Mouse (Mus musculus): ENCODE results near the gene Agtpbp1.

The Agtpbp1 gene

DNA sequence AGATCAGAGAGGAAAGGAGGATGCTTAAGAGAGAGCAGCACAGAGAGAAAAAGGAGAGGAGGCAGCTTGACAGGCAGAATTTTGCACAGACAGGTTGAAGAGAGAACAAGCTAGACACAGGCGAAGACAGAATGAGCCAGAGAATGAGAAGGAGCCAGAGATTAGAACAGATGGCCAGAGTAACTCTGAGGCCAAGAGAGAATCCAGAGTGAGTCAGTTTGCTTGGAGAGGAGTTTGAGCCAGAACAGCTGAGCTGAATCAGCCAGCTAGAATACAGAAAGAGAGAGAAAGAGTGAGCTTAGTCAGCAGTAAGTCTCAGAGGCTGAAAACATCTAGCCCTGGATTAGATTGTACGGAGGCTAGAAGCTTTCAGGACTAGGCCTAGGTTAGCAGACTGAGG lies 12.5 kb downstream of the Agtpbp1 start:
- in situ Hi-C loops (cut with MboI, MseI) = no loop called here

DNA sequence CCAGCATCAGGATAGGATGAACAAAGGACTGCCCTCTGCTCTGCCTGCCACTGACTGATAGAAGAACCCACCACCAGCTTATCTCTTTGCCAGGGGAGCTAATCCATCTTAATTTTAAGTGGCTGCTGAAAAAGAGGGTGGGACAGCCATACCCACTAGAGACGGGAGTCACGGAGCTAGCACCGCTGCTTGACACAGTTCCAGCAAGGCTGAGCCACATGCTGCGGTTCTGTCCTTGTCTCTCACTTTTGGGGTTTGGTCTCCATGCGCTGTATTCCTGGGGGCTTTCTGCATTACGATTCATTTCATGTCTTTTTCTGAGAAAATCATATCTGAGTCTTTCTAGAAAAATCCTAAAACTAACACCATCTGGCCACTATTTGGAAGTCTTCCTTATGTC lies 13.9 kb downstream of the Agtpbp1 start:
- in situ Hi-C loops (cut with MboI, MseI) = no loop called here

DNA sequence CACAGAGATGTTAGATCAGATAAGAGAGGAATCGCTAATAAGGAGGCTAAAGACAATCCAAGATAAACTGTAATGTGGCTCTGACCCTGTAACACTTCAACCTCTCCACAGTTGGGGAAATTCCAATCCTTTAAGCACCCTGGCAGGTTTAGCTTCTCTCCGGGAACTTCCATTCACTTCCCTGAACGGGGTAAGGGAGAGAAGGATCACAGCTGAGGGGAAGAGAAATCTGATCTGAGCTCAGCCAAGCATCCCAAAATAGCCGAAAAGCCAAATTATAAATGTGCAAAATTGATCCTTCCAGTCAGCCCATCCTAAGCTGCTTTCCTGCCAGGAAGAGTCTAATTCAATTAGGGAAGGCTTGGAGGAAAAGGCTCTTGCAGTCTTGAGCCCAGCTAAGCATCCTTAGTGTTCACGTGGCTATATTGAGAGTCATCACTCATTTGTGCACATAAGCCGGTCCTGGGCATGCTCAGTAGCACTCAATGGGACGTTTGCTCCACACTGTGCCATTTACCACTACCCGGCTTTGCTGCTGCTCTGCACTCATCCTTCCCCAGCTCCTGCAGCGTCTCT lies 19.0 kb downstream of the Agtpbp1 start:
- in situ Hi-C loops (cut with MboI, MseI) = no loop called here

DNA sequence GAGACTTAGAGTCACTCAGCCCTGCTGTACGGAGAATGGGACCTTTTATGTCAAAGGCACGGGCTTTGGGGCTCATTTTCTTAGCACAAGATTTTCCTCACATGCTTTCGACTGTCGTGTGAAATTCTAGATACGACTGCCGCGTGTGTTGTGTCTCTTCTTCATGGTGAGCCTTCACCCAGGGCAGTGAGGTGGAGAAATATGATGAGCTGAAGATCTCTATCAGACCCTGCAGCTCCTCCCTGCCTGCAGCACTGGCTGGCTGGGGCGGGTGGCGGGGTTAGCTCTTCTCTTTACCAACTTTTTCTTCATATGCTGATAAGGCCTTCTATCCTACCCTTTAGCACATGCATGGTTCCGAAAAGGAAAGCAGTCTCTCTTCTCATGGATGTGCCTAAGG lies 20.1 kb downstream of the Agtpbp1 start:
- in situ Hi-C loops (cut with MboI, MseI) = no loop called here

DNA sequence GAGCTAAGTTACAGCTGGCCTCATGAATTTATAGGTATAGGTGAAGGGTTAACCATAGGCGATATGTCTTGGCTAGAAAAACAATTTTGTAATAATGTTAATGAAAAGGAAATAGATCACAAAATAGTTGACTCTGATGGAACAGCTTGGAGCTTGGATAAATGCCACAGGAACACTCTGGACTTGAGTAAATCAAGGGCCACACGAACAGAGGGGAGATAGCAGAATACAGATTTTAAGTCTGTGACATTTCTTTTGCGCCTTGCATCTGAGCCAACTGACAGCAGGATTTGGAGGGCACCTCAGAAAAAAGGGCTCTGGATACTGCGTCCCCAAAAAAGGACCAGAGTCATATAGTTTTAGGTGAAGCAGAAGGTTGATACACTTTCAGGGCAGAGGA lies 20.5 kb downstream of the Agtpbp1 start:
- in situ Hi-C loops (cut with MboI, MseI) = no loop called here

DNA sequence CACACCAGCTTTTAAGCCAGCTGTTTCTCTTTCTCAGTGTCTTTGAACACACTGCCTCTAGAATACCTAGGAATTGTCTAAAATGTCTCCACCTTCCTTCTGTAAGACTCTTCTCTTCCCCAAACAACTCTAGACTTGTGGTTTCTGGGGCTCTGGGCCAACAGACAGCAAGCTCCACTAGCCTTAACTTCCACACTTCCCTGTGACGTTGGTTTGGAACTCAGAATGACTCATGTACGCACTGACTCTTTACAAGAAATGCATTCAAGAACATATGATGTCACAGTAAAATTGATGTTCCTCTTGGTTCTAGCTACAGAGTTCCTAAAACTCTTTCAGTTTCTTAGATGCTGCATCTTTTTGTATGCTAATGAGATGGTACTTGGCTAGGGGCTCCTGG lies 22.6 kb downstream of the Agtpbp1 start:
- in situ Hi-C loops (cut with MboI, MseI) = no loop called here

DNA sequence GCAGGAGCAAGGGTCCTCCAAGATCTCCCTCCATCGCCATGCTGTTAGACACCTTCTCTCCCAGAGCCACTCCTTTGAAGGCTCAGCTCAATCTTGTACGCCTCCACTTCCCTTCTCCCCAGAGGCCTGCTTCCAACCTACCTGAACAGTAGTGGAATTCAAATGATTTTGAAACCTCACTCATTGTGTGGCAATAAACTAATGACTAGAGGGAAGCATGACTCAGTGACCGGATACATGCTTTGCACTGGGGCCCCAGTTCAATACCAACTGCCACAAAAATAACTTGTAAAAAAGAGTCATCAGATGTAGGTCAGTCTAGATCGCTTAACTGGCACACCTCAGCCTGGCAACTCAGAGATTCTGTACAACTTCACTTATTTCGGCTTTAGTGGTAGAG lies 26.3 kb downstream of the Agtpbp1 start:
- in situ Hi-C loops (cut with MboI, MseI) = no loop called here

DNA sequence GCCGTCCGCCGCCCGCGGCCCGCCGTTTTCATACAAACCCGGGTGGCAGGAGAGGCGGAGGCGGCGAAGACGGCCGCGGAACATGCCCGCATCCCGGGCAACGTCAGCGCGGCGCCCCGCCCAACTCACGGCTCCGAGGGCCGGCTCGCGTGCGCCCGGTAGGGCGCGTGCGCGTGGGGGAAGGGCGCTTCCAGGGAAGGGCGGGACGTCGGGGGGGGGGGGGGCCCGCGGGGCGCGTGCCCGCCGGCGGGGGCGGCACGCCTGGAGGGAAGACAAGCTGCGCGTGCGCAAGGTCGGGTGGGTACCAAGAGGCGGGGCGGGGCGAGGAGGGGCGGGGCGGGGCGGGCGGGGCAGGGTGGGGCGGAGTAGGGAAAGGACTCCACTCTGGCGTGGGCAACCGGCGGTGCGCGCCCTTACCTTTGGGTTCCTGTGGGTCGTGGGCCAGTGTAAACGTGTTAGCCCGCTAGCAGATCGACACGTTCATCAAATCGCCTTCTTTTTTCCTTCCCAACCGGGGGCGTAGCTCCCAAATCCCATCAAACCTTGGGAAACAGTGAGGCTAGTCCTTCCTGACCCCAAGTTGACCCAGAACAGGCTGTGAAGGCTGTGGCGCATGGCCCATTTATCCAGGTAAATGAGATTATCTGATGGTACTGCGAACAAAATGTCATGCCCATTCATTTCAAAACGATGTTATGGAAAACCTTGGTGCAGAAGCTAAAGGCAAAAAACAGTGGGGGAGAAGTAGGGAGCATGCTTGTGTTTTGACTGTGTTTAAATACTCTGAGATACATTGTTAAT lies 27.6 kb downstream of the Agtpbp1 start:
- in situ Hi-C loops (cut with MboI, MseI) = no loop called here

DNA sequence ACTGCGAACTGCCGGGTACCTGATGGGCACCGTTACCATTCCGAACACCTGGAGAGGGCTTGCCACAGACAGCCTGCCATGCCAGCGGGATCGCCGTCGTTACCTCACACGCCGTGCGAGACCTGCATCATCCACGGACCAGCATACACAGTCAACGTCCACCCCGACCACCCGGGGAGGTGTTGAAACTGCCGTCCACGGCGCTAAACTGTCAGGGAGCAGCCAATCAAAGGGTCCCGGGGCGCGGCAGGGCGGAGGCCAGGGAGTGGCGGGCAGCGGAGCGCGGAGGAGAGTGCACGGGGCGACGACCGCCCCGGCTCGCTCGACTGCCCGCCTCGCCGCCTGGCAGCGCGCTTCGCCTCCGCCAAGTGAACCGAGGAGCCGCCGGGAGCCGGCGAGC lies 28.4 kb downstream of the Agtpbp1 start:
- in situ Hi-C loops (cut with MboI, MseI) = no loop called here

DNA sequence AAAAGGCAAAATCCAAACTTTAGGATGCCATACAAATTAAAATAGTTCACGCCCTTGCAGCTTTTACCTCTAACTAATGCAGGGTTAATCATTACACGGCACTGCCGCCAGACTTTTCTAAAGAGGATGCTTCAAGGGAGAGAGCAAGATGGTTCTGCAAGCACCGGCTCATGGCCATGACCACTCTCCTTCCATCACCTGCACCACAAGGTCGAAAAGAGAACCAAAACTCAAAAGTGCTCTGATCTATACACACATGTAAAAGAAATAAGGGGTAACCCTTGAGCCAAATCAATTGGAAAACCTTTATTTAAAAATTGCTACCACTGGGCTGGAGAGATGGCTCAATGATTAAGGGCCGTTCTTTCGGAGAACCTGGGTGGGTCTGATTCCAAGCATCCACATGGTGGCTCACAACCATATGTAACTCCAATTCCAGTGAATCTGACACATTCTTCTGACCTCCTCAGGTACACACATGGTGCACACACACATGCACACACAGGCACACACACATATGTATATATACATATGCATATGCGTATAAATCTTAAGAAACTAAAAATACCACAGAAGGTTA lies 29.3 kb downstream of the Agtpbp1 start:
- in situ Hi-C loops (cut with MboI, MseI) = no loop called here

DNA sequence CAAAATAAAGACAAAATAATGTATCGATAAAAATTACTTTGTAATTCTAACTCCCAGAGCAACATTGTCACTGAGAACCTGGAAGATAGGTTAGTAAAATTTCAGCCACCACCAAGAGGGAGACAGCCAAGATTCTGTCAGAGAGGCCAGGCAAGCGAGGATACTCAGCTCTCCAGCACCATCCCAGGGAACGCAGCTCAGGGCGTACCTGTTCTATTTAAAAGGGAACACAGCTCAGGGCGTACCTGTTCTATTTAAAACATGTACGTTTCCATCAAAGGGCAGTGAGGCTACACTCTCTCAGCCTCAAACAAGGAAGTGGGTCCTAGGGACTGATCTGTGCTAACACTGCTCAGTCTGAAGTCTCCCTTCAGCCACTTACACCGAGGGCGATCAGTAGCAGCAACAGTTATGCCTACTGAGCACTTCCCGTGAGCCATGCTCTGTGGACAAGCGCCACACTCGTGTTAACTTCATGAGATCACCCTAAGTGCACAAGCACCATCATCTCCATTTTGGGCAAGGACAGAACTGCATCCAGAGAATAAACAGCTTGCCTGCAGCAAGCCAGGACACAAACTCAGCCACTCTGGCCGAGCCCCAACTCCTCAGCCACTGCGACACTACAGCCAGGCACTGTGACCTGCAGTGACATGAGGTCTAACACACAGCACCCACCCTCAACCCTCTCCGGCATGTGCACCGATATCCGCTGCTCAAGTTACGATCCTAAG lies 30.1 kb downstream of the Agtpbp1 start:
- in situ Hi-C loops (cut with MboI, MseI) = no loop called here

DNA sequence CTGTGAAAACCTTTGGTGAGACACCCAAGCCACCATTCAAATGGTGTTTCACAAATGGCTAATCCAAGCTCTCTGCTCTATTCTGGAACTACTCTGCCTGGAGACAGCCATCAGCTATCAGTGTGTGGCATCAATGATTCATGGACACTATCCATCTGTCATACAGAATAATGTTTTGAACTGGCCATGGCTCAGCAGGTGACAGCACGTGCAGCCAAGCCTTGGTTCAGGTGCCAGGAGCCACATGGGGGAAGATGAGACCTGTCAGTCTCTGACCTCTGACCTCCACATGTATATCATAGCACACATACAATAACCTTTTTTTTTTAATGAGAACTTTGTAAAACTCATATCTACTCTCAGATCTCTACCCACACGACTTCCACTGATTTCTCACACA lies 32.3 kb downstream of the Agtpbp1 start:
- in situ Hi-C loops (cut with MboI, MseI) = no loop called here

DNA sequence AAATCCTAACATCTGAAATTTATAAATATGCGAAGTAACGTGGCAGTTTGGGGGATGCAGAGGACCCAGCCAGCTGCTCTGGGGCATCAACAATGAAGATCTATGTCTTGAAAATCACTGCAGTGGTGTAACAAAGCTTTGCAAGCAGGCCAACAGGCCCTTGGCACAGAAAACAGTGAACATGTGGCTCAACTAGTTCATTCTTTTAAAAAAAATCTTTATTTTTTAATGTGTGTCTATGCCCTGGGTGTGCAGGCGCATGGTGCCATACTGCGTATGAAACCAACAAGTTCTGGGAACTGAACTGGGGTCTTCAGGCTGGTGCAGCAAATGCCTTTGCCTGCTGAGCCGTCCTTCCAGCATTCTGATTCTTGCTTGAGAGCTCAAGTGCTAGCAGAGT lies 32.7 kb downstream of the Agtpbp1 start:
- in situ Hi-C loops (cut with MboI, MseI) = no loop called here

DNA sequence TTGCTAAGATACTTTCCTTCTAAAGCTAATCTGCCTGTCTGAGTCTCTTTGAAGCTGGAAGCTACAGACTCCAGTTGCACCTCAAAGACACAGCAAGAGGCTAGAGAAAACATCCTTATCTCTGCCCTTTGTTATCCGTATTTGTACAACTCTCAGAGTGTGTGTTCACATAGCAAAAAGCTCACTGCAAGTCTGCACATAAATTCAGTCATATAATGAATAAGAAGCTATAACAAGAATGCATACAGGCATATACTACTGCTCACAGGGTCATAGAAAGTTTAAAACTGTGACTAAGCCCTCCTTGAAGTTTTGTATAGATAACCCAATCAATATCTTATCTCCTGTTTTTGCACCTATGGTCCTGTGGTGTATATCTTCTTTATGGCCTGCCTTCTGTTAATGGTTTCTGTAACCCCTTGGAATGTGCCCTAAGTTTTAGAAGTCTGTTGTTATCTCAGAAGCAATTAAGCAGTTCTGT lies 35.7 kb downstream of the Agtpbp1 start:
- in situ Hi-C loops (cut with MboI, MseI) = no loop called here

DNA sequence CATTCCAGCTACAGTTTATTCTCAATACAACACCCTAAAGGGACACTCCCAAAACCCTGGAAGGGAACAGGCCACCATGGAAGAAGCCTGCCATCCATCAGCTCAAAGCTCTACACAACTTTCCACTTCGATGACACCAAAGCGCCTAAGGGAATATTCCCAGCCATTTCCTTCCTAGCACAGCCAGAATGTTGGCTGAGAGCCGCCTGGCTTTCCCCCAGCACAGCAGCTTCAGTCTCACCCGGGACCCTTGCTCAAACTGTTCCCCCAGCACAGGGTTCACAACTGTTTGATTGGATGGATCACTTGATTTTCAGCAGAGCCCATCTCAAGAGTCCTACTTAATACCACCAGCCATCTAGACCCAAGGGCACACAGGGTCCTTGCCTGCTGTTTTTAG lies 37.3 kb downstream of the Agtpbp1 start:
- in situ Hi-C loops (cut with MboI, MseI) = no loop called here

DNA sequence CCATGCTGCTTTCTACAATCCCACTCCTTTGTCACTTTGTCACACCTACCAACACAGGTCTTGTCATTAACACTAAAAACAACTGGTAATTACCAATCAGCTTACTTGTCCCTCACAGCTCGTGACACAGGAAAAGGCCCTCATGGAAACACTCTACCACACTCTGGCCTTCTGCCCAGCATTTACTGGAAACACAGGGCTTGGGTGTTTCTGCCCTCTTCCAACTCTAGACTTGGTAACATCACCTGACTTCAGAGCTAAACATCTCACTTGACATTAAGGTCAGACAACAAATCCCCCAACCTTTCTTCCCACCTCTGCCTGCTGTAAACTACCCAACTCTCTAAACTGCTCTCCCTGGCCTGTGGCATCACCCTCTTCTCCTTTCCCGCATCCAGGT lies 37.9 kb downstream of the Agtpbp1 start:
- in situ Hi-C loops (cut with MboI, MseI) = no loop called here

DNA sequence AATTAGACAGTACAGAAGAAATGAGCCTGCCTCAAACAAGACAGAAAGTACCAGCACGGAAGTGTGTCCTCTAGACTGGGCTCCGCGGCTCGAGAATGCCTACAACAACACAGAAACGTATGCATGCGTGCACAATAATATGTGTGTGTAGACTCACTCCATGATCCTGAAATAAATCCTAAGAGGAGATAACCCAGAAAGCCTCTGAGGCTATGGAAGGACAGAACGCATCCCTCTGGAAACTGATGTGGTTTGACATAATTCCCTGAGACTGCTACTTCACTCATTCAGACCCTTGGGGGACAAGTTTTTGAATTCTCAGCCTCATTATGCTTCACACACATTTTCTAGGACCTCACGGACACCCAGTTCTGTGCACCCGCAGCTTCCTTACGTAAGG lies 42.6 kb downstream of the Agtpbp1 start:
- in situ Hi-C loops (cut with MboI, MseI) = no loop called here

DNA sequence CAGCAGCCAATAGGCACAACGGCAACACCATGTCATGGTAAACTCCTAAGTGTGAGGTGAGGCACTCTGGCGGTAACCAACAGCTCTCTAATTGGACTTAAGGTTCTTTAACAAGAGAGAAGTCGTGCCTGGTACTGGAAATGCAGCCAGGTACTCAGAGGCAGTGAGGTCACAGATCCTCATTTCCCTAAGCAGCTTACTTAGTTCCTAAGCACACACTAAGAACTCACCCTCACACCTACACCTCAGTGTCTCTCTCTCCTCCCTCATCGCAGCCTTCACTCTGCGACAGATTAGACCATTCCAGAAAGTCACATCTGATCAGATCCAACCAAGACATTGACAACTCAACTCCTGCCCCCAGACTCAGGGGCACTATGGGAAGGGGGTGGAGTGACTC lies 45.0 kb downstream of the Agtpbp1 start:
- in situ Hi-C loops (cut with MboI, MseI) = no loop called here

DNA sequence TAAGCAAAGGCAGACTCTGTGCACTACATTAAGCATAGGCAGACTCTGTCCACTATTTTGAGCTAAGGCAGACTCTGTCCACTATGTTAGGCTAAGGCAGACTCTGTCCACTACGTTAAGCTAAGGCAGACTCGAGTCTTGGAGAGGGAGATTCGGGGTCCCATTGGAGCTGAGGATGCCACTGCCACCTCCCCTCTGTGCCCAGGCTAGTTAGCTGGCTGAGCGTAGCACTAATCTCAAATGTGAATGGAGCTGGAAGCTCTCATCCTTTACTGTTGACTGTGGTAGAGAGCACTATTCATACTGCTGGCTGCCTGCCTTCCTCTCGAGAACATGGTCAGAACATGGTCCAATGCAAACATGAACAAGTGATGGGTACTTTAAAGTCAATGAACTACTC lies 46.4 kb downstream of the Agtpbp1 start:
- in situ Hi-C loops (cut with MboI, MseI) = no loop called here

DNA sequence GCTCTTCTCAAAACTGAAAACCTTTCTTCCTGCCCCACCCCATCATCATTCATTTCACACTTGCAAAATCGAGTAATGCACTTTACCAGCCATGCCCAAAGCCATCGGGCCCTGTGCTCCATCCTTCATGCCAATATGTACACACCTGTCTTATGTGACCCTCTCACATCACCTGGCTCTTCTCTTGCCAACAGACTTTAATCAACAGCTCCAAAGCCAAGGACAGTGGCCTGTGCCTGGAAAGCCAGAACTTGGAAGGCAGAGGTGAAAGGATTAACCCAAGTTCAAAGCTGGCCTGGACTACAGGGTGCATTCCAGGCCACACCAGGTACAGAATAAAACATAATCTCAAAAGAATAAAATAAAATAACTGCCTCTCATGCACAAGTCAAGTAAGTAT lies 48.4 kb downstream of the Agtpbp1 start:
- in situ Hi-C loops (cut with MboI, MseI) = no loop called here

DNA sequence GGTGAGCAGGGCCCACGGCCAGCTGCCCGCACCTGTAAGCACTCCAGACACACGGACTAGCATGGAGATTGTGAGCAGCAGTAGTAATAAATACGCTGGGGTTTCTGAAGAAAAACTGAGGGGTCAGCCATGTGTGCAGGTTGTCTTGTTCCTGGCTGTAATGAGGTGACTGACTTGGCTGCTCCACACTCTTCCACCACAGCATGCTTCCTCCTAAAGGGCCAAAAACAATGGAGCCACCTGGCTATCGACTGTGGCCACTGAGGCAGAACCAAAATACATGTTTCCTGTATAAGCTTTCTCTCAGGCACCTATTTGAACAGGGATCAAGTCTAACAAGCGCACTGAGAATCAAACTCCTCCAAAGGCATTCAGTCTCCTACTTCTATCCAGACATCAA lies 49.3 kb downstream of the Agtpbp1 start:
- in situ Hi-C loops (cut with MboI, MseI) = no loop called here

DNA sequence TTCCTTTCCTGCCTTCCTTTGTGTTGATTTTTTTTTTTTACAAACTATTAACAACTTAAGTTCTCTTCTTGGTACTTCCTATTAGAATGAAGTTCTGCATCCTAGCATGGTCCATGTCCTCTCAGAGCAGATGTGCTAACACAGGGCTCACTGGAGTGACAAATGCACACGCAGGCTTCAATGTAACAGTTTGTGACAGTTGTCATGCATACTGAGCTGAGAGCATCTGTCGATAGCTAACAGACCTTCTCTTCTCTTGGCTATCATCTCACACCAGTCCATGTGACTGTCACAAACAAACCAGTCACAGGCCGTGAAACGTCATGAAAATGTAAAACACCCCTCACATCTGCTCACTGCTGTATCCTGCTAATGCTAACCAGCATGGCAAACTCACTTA lies 50.7 kb downstream of the Agtpbp1 start:
- in situ Hi-C loops (cut with MboI, MseI) = no loop called here

DNA sequence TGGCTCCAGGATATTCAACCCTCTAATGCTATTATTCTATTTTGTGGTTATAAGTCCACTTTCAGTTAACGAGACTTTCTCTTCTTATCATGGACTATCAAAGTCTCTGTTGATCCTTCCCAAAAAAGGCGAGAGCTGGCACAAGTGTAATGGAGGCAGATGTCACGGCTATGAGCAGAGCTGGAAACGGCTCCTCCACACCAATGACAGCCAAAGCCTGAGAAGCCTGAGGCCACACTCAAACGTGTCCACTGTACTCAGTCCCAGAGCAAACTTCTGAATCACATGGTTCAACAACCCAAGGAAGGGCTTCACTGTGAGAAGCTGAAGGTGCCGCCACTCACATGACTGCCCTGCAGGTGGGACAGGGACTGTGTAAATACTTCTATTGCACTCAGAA lies 51.7 kb downstream of the Agtpbp1 start:
- in situ Hi-C loops (cut with MboI, MseI) = no loop called here

Measured in T-helper 2 cell (primary cell).